Comparison of ENCODE assay signal across 12 mouse cellular contexts in the genomic region with DNA sequence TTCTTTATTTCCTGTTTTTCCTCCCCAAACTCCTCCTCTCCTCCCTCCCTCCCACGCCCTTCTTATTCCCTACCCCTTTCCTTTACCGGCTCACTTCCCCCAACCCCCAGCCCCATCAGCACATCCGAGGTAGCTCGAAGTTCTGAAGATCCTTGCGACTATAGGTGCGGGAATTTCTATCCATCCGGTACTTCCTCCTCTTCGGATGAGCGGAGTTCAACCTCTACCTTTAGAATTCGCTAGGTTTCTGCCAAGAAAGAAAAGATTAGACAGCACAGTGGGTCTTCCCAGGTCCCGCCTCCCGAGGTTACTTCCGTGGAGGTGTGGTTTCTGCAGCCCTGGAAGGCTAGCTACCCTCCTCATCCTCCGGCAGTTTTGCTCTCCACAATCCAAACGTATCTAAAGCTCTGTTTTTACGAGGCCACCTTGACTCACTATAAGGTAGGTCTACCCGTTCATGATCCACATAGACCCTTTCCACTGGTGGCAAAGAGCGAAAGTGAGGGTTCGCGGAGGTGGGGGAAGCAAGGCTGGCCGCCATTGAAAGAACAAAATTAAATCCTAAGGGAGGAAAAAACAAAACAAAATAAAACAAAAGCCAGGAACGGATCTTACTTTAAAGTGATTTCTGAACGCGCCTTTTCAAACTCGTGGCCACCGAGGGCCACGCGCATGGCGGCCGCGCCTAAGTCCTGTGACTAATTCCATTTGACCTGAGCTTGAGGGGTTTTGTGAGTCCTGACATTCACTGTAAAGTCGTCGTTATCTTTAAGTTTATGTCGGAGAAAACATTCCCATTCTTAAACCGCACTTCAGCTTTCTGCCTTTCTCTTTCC. TPM values are rescaled to one million over a fixed set of nuclear protein-coding genes. Genes with fewer than 3 reads are reported as not detected.
DNase-seq lines count a peak whose midpoint lies in the region; ATAC-seq and TF ChIP-seq lines count a peak whose summit lies in the region.
"Had no signal": no experiment of that assay in that cellular context is flagged by ENCODE, and none has a peak within 500 bp of the region (broad histone marks: within the 10 kb centered on the region; RNA-seq: fewer than 3 reads in every experiment).

No protein-coding gene starts in this region.

- ATAC-seq in heart, embryonic 12.5 days (ENCODE audit: insufficient number of reproducible peaks, low FRiP score): no peak
- no peak for ATAC-seq in megakaryocyte, adult 5-6 weeks (ENCODE audit: poor library complexity, severe bottlenecking)
- ATAC-seq in forebrain, postnatal 0 days: no peak
- ATAC-seq in midbrain, embryonic 14.5 days (ENCODE audit: low FRiP score, low TSS enrichment): no peak
- ATAC-seq in megakaryocyte progenitor cell, adult 5-6 weeks (replicated peaks; ENCODE audit: poor library complexity): no peak

- peak overlapping the region; percentile 60 for H3K4me2 ChIP-seq in heart, embryonic 12.5 days
- H3K4me2 ChIP-seq in forebrain, postnatal 0 days (ENCODE audit: low read depth): no peak overlapping the region
- peak overlapping the region; percentile 29 for H3K4me2 ChIP-seq in midbrain, embryonic 14.5 days (ENCODE audit: low read length)

- TF ChIP-seq CTCF in forebrain, postnatal 0 days (IDR thresholded peaks at IDR 0.05; ENCODE audit: low read depth): no peak

- no peak overlapping the region for H3K27ac ChIP-seq in heart, embryonic 12.5 days (ENCODE audit: poor library complexity, severe bottlenecking)
- no peak overlapping the region for H3K27ac ChIP-seq in forebrain, postnatal 0 days (ENCODE audit: low read depth, low read length)
- H3K27ac ChIP-seq in midbrain, embryonic 14.5 days (replicated peaks; ENCODE audit: low read depth, low read length): no peak overlapping the region
- H3K27ac ChIP-seq: macrophage had no signal

- no peak overlapping the region for H3K9ac ChIP-seq in heart, embryonic 12.5 days
- H3K9ac ChIP-seq in forebrain, postnatal 0 days: no peak overlapping the region
- no peak overlapping the region for H3K9ac ChIP-seq in midbrain, embryonic 14.5 days (replicated peaks; ENCODE audit: low read length)

- no peak for DNase-seq in heart, postnatal 4 days
- DNase-seq in forebrain, postnatal 0 days: peak; percentile 10
- no peak for DNase-seq in midbrain, embryonic 14.5 days
- no peak for DNase-seq in spleen, postnatal 14 days (ENCODE audit: low spot score in 2 of 2)
- DNase-seq: thymus, adult 2 months had no signal

- H3K36me3 ChIP-seq in heart, embryonic 12.5 days: no peaks in the 10 kb centered on the region
- H3K36me3 ChIP-seq in megakaryocyte, embryonic 14.5 days (replicated peaks; ENCODE audit: low read length): no peaks in the 10 kb centered on the region
- no peaks in the 10 kb centered on the region for H3K36me3 ChIP-seq in forebrain, postnatal 0 days (ENCODE audit: insufficient read depth)
- H3K36me3 ChIP-seq in midbrain, embryonic 14.5 days (ENCODE audit: control insufficient read depth, insufficient read depth, low read length): no peaks in the 10 kb centered on the region

- peaks cover 18% of the 10 kb centered on the region for H3K4me1 ChIP-seq in heart, embryonic 12.5 days (replicated peaks)
- H3K4me1 ChIP-seq in megakaryocyte, embryonic 14.5 days: peaks cover 19% of the 10 kb centered on the region
- no peaks in the 10 kb centered on the region for H3K4me1 ChIP-seq in forebrain, postnatal 0 days (ENCODE audit: insufficient read depth)
- peaks cover 11% of the 10 kb centered on the region; the same call in 1 of the 2 replicates for H3K4me1 ChIP-seq in midbrain, embryonic 14.5 days (ENCODE audit: control insufficient read depth, insufficient read depth, low read length)

- H3K4me3 ChIP-seq in heart, embryonic 12.5 days: peak overlapping the region; percentile 28
- H3K4me3 ChIP-seq in megakaryocyte, embryonic 14.5 days (replicated peaks): peak overlapping the region; percentile 73
- H3K4me3 ChIP-seq in forebrain, postnatal 0 days (ENCODE audit: low read depth, low read length): no peak overlapping the region
- peak overlapping the region; percentile 2; the same call in 1 of the 2 replicates for H3K4me3 ChIP-seq in midbrain, embryonic 14.5 days (replicated peaks; ENCODE audit: low read depth, low read length)

- H3K27me3 ChIP-seq in heart, embryonic 12.5 days (replicated peaks): peaks cover 73% of the 10 kb centered on the region
- peaks cover 80% of the 10 kb centered on the region for H3K27me3 ChIP-seq in megakaryocyte, embryonic 14.5 days (replicated peaks)
- H3K27me3 ChIP-seq in forebrain, postnatal 0 days (ENCODE audit: insufficient read depth, low read length): peaks cover 77% of the 10 kb centered on the region
- peaks cover 78% of the 10 kb centered on the region for H3K27me3 ChIP-seq in midbrain, embryonic 14.5 days (ENCODE audit: control insufficient read depth, insufficient read depth, low read length)

- no peaks in the 10 kb centered on the region for H3K9me3 ChIP-seq in heart, embryonic 12.5 days (replicated peaks)
- peaks cover 30% of the 10 kb centered on the region for H3K9me3 ChIP-seq in megakaryocyte, embryonic 14.5 days
- no peaks in the 10 kb centered on the region for H3K9me3 ChIP-seq in forebrain, postnatal 0 days (ENCODE audit: low read length)
- no peaks in the 10 kb centered on the region for H3K9me3 ChIP-seq in midbrain, embryonic 14.5 days (ENCODE audit: control insufficient read depth, low read length)

- 2% methylated on average over 35 of the region's 35 CpGs for WGBS in heart, embryonic 12.5 days
- WGBS in forebrain, postnatal 0 days: 3% methylated on average over 35 of the region's 35 CpGs
- under 1% methylated on average over 35 of the region's 35 CpGs for WGBS in midbrain, embryonic 14.5 days

RNA-seq across cellular contexts. Expression of a gene that starts 2.5 kb away (rescaled TPM):
- polyA plus RNA-seq in heart, embryonic 12.5 days (2016; fragmentation: Nextera tagmentation; extraction: Ambion mirVana): 0.20 TPM in 1 of 2 replicates, not detected in the other
- total RNA-seq in heart, postnatal 4 days (2021): not detected
- not detected in 2 replicates for polyA plus RNA-seq in megakaryocyte, embryonic 14.5 days (2012; ENCODE audit: insufficient read depth, low replicate concordance)
- total RNA-seq in megakaryocyte, adult 5-6 weeks (2015): not detected in 2 replicates
- not detected in 2 replicates for total RNA-seq in megakaryocyte, adult 5-6 weeks (2017)
- 0.08 and 0.33 TPM in 2 replicates for total RNA-seq in forebrain, postnatal 0 days (2014; rRNA removed)
- polyA plus RNA-seq in forebrain, postnatal 0 days (2015; fragmentation: Nextera tagmentation; extraction: Ambion mirVana): 0.15 and 0.61 TPM in 2 replicates
- polyA plus RNA-seq in midbrain, embryonic 14.5 days (2014; fragmentation: Nextera tagmentation; extraction: Ambion mirVana): 14.0 and 52.8 TPM in 2 replicates
- total RNA-seq in megakaryocyte progenitor cell, adult 5-6 weeks (2015): not detected in 2 replicates
- not detected in 2 replicates for total RNA-seq in megakaryocyte progenitor cell, adult 5-6 weeks (2017)
- total RNA-seq: hematopoietic stem cell, adult 5-6 weeks had no signal
- polyA plus RNA-seq: C2C12, macrophage had no signal
